Mouse (Mus musculus) hindbrain, embryonic 11.5 days (tissue): ENCODE measurements around the gene Ccdc62. TPM values are rescaled to one million over a fixed set of nuclear protein-coding genes. Genes with fewer than 3 reads are reported as not detected.

Source experiments
- ATAC-seq: fragments of 200-750 bp; cut with Nextera tagmentation; 2 replicates; pipeline ENCODE4 v1.8.0; 2017; ENCODE audit warnings: mild to moderate bottlenecking, moderate TSS enrichment, moderate library complexity; ENCODE audit not compliant: low FRiP score
- DNase-seq: peaks from one replicate; pipeline ENCODE4 v3.0.0-alpha.2; 2015; ENCODE audit warnings: low spot score
- H3K27ac ChIP-seq: fragments of 300-500 bp; sonication (generic); 2 replicates; pipeline ENCODE4 v1.5.1; 2014; ENCODE audit warnings: mild to moderate bottlenecking, low read depth, low read length
- H3K27me3 ChIP-seq: fragments of 300-500 bp; sonication (generic); 2 replicates; pipeline ENCODE4 v1.6.1; 2014; ENCODE audit warnings: mild to moderate bottlenecking, low read length, moderate library complexity, mixed read lengths; ENCODE audit not compliant: control insufficient read depth, insufficient read depth
- H3K36me3 ChIP-seq: fragments of 300-500 bp; sonication (generic); 2 replicates; pipeline ENCODE4 v1.6.1; 2014; ENCODE audit warnings: mild to moderate bottlenecking, low read length, moderate library complexity, mixed read lengths; ENCODE audit not compliant: control insufficient read depth, insufficient read depth
- H3K4me1 ChIP-seq: fragments of 300-500 bp; sonication (generic); replicated peaks from 2 replicates; pipeline ENCODE4 v1.6.1; 2014; ENCODE audit warnings: low read length, mixed read lengths; ENCODE audit not compliant: control insufficient read depth, insufficient read depth
- H3K4me2 ChIP-seq: fragments of 300-500 bp; sonication (generic); replicated peaks from 2 replicates; pipeline ENCODE4 v1.6.1; 2014; ENCODE audit warnings: mild to moderate bottlenecking, low read depth, low read length
- H3K4me3 ChIP-seq: fragments of 300-500 bp; sonication (generic); 2 replicates; pipeline ENCODE4 v1.5.1; 2014; ENCODE audit warnings: low read depth, low read length
- H3K9ac ChIP-seq: fragments of 300-500 bp; sonication (generic); 2 replicates; pipeline ENCODE4 v1.6.1; 2014; ENCODE audit warnings: low read depth, low read length
- H3K9me3 ChIP-seq: fragments of 300-500 bp; sonication (generic); 2 replicates; pipeline ENCODE4 v1.6.1; 2016; ENCODE audit warnings: low read length; ENCODE audit not compliant: control insufficient read depth
- WGBS: fragments of 180-500 bp; shearing (Covaris S2); extraction: QIAGEN DNeasy Blood & Tissue Kit; methylation state at CpG from one replicate; pipeline ENCODE4 v1.1.7; 2014; 5-methylcytosine and 5-hydroxymethylcytosine counted together
- polyA plus RNA-seq: library from polyadenylated mRNA; unstranded; fragments of >200 nt; fragmentation: Nextera tagmentation; extraction: Ambion mirVana; gene quantifications from 2 replicates; pipeline ENCODE4 v1.2.1, GENCODE M21; 2014

The Ccdc62 gene
- polyA plus RNA-seq, 1 experiment from 2014 or later: 4.3 TPM

DNA sequence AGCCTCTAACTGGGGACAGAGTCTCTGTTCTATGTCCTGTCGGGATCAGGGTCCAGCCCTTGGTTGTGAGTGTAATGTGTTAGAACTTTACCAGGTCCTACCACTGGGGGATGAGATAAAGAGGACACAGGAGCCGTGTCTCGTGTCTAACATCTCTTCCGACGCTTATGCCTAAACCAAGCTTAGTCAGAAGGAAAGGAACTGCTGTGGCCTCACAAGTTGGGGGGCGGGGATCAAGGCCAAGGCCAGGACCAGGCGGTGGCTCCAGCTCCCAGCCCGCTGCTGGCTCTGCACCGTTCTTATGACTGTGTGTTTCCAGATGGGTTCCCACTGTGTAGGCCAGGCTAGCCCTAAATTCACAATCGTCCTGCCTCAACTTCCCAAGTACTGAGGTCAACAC is 82.4 kb downstream of the Ccdc62 start:
- Histone ChIP-seq H3K27me3 (no peaks in the 10 kb centered on the region), H3K9ac (no peak overlapping the region), H3K27ac (0 out of 2 replicates have a peak overlapping the region, but pooled peaks have one; percentile 85), H3K9me3 (no peaks in the 10 kb centered on the region), H3K36me3 (no peaks in the 10 kb centered on the region), H3K4me3 (no peak overlapping the region), H3K4me2 (no peak overlapping the region), H3K4me1 (peaks cover 40% of the 10 kb centered on the region)
- DNase-seq (no peak), ATAC-seq (no peak)
- 82% methylated on average over 10 of the region's 10 CpGs for WGBS

DNA sequence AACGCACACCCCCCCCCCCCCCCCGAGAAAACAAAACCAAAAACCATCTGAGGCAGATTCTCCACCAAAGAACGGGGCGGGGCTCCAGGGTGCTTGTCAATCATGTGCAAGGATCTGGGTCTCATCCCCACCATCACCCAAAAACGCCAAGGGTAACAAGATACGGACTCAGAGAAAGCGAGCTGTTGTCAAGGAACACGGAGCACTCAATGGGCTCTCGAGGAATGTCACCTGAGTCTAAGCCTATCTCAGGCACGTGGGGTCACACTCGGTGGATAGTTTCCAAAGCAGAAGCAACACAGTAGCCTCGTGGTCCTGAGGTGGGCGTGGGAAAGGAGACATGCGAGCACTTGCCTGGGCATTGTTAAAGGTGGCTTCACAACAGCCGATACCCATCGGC is 83.3 kb downstream of the Ccdc62 start:
- Histone ChIP-seq H3K27me3 (no peaks in the 10 kb centered on the region), H3K4me2 (no peak overlapping the region), H3K9me3 (no peaks in the 10 kb centered on the region), H3K36me3 (no peaks in the 10 kb centered on the region), H3K4me1 (peaks cover 40% of the 10 kb centered on the region), H3K9ac (no peak overlapping the region), H3K27ac (no peak overlapping the region; the same call in 1 of the 2 replicates), H3K4me3 (no peak overlapping the region)
- no peak for DNase-seq
- no peak for ATAC-seq
- WGBS: 82% methylated on average over 16 of the region's 16 CpGs

DNA sequence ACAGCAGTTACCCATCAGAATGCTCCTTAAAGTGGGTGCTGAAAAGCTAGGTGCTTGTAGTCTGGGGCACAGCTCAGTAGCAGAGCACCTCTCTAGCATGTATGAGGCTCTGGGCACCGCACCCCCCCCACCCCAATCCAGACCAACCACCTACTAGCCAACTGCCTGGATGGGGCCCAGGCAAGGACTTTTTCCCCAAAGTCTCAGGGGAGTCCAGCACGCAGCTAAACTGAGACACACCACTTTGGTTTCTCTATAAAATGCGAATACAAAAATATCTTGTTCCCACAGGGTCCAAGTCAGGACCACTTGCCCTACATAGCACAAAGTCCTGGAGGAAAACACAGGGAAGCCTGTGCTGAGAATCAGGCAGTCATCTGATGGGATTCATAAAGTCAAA is 83.7 kb downstream of the Ccdc62 start:
- H3K4me2 ChIP-seq: no peak overlapping the region
- no peaks in the 10 kb centered on the region for H3K9me3 ChIP-seq
- no peak overlapping the region; the same call in 1 of the 2 replicates for H3K27ac ChIP-seq
- no peak for DNase-seq
- H3K4me1 ChIP-seq: peaks cover 40% of the 10 kb centered on the region
- 83% methylated on average over 3 of the region's 3 CpGs for whole genome bisulfite sequencing
- no peak overlapping the region for H3K9ac ChIP-seq
- H3K4me3 ChIP-seq: no peak overlapping the region
- no peak for ATAC-seq
- no peaks in the 10 kb centered on the region for H3K27me3 ChIP-seq
- H3K36me3 ChIP-seq: no peaks in the 10 kb centered on the region

DNA sequence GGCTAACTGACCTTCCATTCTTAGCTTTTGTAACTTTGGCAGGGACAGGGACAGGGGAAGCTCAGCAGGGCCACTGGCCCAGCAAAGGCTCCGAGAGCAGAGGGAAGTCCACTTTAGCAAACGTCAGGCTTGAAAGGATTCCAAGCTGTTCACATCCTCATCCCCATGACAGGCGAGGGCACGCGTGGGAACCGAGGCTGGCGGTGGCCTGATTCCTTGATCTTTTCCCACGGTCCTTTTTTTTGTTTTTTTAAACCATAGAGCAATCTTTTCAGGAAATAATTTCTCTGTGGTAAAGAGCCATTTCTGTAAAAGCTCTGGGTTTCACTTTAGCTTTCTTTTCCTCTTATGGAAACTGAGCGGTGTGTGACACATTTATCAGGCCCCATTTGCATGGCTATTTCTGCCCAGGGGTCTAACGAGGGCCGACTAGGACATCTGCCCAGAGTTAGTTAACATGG is 84.3 kb downstream of the Ccdc62 start:
- Histone ChIP-seq H3K36me3 (no peaks in the 10 kb centered on the region), H3K9me3 (no peaks in the 10 kb centered on the region), H3K9ac (no peak overlapping the region), H3K27me3 (no peaks in the 10 kb centered on the region), H3K4me1 (peaks cover 41% of the 10 kb centered on the region), H3K4me3 (no peak overlapping the region), H3K27ac (no peak overlapping the region), H3K4me2 (no peak overlapping the region)
- 11% methylated on average over 11 of the region's 11 CpGs for WGBS
- no peak for DNase-seq
- no peak for ATAC-seq

DNA sequence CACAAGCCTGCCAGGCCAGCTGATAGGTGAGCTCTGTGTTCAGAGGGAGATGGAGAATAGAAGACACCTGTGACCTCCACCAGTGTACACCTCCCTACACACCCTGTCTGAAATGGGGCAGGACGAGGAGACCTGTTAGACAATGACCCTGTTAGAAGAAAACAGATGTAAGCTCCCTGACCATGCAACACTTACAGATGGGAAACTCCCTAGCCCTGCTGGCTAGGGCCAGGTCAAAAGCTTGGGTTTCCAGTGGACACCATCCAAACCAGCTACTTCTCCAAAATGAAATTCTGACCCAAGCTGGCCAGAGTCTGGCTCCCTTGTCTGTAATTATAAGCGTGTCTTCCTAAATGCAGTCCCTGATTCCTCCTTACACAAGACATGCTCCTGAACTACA is 85.2 kb downstream of the Ccdc62 start:
- H3K4me1 ChIP-seq: peaks cover 42% of the 10 kb centered on the region
- H3K4me3 ChIP-seq: no peak overlapping the region
- no peak overlapping the region for H3K4me2 ChIP-seq
- H3K9me3 ChIP-seq: no peaks in the 10 kb centered on the region
- DNase-seq: no peak
- ATAC-seq: no peak
- no peaks in the 10 kb centered on the region for H3K27me3 ChIP-seq
- no peaks in the 10 kb centered on the region for H3K36me3 ChIP-seq
- no peak overlapping the region for H3K9ac ChIP-seq
- no peak overlapping the region for H3K27ac ChIP-seq
- WGBS: 69% methylated on average over 2 of the region's 2 CpGs

DNA sequence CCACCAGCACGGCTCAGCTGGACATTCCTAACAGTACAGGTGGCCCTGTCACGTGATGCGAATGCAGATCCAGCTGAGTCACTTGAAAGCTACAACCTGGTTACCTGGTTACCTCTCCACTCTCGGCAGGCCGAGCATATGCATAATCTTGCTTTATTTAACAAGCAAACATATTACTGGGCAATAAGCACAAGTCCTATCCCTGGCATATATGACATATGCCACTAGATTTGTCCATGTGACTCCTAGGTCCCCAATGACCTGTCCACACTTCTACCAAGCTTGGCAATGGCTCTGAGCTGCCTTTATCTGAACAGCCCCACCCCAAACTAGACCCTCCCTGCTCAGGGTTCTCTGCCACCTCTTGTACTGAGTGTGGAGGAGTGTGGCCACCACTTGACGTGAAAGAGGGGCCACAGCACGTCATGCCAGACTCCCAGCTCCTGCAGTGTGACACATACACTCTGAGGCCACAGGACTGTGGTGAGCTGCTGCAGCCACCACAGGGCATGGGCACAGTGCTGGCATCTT is 85.9 kb downstream of the Ccdc62 start:
- ATAC-seq (no peak), DNase-seq (no peak)
- WGBS: 91% methylated on average over 7 of the region's 7 CpGs
- H3K4me2 ChIP-seq: no peak overlapping the region
- H3K9ac ChIP-seq: no peak overlapping the region
- H3K4me3 ChIP-seq: no peak overlapping the region
- H3K4me1 ChIP-seq: peaks cover 36% of the 10 kb centered on the region
- H3K27ac ChIP-seq: no peak overlapping the region
- H3K27me3 ChIP-seq: no peaks in the 10 kb centered on the region
- no peaks in the 10 kb centered on the region for H3K36me3 ChIP-seq
- no peaks in the 10 kb centered on the region for H3K9me3 ChIP-seq

DNA sequence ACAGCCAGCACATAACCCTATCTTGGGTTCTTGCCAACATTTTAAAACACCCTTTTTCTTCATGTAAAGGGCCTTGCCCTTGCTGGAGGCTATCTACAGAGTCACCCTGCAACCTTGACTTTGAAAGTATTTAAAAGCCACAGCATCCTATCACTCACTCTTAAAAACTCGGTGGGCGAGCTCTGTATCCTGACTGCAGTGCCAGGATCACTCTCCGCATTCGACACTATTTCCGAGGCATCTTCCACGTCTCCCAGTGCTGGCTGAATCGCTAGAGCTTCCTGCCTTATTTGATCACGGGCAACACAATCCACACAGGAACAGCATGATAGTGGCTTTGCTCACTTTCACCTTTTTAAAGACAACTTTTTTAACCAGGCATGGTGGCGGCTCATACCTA is 87.5 kb downstream of the Ccdc62 start:
- Histone ChIP-seq H3K27ac (no peak overlapping the region), H3K4me3 (no peak overlapping the region), H3K36me3 (no peaks in the 10 kb centered on the region), H3K4me2 (no peak overlapping the region), H3K4me1 (peaks cover 23% of the 10 kb centered on the region), H3K27me3 (no peaks in the 10 kb centered on the region), H3K9me3 (no peaks in the 10 kb centered on the region), H3K9ac (no peak overlapping the region)
- no peak for DNase-seq
- 88% methylated on average over 9 of the region's 9 CpGs for WGBS
- no peak for ATAC-seq

DNA sequence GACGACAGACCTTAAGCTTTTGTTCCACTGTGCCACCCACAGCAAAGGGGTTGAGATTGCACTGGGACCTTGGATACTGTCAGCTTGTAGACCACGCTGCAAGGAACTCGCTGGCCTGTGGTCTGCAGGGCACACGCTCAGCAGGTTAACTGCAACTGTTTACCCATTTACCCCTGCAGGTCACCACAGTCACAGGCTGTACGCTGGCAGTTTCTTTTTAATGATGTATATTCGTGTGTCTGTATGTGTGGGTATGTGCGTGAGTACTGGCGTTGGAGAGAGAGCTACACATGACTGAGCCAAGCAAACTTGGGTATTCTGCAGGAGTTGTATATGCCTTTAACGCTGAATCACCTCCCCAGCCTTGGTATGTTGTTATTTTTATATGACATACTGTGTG is 88.2 kb downstream of the Ccdc62 start:
- Histone ChIP-seq H3K27me3 (no peaks in the 10 kb centered on the region), H3K4me1 (peaks cover 21% of the 10 kb centered on the region), H3K27ac (no peak overlapping the region), H3K9ac (no peak overlapping the region), H3K4me2 (no peak overlapping the region), H3K4me3 (no peak overlapping the region), H3K36me3 (no peaks in the 10 kb centered on the region), H3K9me3 (no peaks in the 10 kb centered on the region)
- DNase-seq (no peak), ATAC-seq (no peak)
- 85% methylated on average over 9 of the region's 9 CpGs for WGBS
